Mouse (Mus musculus): ENCODE measurements at regions not wholly inside any gene's neighbourhood (a gene's known extent, or its start where the extent isn't known, plus 50 kb on each side); places are given as distances from the start of the nearest gene placed in this dataset.
A peak's percentile ranks its signal among the peaks of the same experiment; 100 is the strongest.

- no peak for DNase-seq
These were observed 240.2 kb upstream of the Zfp462 start for GRCm38 (mm10) chr4:54704696-54705095.

DNA sequence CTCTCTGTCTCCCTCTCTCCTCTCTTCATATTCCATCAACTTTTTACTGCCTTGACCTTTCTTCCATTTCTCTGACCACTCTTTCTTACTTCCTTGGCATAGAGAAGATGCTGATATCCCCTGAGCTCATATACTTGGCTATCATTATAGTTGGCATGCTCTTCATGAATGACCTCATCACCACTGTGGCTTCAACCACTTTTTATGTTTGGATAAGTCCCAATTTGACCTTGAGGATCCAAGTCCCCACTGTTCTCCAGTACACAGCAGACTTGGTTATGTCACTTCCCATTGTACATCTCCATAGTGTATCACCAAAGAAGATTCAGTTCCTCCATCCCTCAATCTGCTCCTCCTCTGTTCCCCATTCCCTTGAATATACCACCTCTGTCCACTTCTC is 235.1 kb upstream of the Zfp462 start:
- no peak for DNase-seq

GRCm38 (mm10) chr4:54712929-54713328 is 231.9 kb upstream of the Zfp462 start:
- peak; percentile 8 for DNase-seq

DNA sequence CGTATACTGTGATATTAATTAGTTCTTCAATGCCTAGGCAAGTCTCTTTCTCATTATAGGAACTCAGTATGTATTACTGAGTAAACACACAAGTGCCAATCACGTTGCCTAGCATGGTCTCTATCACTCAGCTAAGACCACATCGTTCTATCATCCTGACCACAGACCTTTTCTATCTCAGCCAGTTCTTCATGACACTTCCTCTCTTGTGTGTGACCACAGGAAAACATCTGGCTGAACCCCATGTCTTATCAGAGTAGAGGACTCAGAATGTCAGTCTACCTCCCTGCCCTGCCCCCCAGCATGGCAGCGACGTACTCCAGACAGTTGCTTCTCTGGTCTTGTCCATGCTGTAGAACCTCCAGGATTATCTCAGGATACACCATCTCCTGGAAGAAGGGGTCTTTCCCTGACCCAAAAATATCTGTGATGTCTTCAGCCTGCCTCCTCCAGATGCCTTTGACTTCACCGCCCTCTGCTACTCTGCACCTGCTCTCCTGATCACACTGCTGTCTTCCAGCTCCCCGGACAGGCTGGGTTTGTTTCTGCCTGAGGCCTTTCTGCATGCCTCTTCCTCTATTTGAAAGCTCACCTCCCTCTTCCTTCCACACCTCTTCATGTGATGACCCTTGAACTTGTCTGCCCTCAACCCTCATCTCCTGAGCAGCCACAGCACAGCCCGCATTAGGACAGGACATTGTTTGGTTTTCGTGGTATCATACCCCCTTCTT is 230.1 kb upstream of the Zfp462 start:
- no peak for DNase-seq

- DNase-seq: no peak
These were observed 226.8 kb upstream of the Zfp462 start for GRCm38 (mm10) chr4:54718083-54718482.

DNA sequence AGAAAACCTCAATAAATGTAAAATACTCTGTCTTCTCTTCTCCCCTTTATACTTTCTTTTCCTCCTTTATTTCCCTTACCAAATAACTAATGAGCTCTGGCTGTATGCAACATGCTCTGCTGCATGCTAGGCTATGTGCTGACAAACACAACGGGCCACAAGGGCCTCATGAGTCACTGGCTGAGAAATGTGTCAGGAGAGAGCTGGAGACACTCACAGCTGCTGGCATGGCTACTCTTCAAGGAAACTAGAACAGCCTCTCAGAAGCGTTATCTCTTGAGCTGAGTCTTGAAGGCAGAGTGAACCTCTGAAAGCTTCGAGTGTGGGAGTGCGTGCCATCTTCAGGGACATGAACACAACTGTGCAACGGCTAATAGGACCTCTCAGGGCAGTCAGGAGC is 205.8 kb upstream of the Zfp462 start:
- DNase-seq: no peak

- no peak for DNase-seq
These were observed 193.4 kb upstream of the Zfp462 start for GRCm38 (mm10) chr4:54751458-54751857.

DNA sequence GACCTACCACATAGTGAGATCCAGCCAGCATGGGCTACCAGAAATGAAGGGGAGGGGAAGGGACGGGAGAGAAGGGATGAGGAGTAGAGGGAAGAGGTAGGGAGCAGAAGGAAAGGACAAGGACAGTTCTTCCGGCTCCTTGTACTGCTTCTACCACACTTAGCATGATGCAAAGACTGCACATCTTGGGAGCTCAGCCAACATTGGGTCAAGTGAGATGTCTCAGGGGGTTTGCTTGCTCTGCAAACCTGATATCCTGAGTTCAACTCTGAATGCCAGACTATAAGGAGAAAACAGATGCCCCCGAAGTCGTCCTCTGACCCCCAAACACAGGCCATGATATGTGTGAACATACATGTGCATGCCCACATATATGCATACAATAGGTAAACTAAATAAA is 188.4 kb upstream of the Zfp462 start:
- no peak for DNase-seq

GRCm38 (mm10) chr4:54757715-54758500 is 186.9 kb upstream of the Zfp462 start:
- DNase-seq: peak; percentile 71

- no peak for DNase-seq
These were observed 186.4 kb upstream of the Zfp462 start for GRCm38 (mm10) chr4:54758501-54758829.

DNA sequence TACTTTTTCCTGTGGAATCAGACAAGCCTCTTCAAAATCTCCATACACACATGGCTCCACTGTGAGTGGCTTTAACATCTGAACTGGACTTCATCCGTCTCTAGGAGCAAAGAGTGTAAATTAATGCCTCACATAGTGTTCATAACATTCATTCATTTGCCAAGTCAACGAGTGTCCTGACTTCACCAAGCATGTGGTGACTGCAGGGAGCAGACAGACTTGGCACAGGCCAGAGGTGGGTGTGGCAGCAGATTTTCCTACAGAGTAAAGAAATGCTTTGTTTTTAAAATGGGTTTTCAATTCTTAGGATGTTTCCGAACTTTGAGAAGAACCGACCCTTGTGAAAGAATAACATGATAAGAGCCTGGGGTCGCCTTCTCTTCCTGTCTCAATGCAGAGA is 183.6 kb upstream of the Zfp462 start:
- peak; percentile 31 for DNase-seq

DNA sequence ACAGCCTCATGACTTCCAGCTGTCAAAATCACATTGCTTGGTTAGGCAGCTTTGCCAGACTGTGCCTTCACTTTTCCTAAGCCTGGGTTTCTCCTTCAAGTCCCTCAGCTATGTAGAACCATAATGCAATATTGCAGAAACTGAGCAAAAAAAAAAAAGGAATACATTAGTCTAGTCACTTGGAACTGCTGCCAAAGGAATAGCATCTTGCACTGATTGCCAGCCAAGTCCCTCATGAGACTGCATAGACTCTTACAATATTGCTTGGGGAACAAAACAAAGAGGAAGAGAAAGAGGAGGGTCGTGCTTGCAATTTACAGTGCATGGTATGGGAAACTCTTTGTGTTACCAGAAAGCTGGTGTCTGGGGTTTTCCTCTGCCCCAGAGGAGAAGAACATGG is 179.8 kb upstream of the Zfp462 start:
- DNase-seq: no peak

GRCm38 (mm10) chr4:54767506-54768200 is 177.2 kb upstream of the Zfp462 start:
- no peak for DNase-seq

DNA sequence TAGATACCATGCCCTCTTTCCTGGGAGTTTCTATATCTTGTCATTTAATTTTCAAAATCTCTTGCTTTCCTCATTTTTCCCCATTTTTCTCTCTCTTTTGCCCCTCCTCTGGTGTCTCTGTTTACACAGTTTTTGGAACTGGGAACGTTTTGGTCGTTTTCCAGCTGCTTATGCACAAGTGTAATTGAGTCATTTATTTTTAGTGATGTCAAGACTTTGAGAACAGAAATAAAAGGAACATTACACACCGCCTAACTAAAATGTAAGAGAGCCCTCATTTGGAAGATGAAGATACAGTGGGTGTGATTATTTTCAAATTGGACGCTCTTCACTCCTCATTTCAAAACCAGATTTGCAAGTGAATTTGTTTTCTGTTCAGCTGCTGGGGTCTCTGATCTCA is 176.0 kb upstream of the Zfp462 start:
- no peak for DNase-seq

DNA sequence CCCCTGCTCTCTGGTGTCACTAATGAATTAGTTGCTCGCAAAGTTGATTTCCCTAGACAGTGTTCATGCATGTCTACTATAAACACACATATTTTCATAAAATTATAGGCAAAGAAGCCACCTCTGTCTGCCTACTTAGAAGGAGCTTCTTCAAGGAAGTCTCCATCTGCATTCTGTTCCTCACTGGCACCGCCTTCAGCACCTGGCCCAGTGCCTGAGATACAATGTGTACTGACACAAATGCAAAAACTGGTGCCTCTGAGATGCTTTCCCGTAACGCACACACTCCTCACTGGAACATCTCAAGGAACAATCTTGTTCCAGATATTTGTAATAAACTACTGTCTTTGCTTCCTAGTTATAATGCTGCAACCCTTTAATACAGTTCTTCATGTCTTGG is 170.8 kb upstream of the Zfp462 start:
- no peak for DNase-seq

DNA sequence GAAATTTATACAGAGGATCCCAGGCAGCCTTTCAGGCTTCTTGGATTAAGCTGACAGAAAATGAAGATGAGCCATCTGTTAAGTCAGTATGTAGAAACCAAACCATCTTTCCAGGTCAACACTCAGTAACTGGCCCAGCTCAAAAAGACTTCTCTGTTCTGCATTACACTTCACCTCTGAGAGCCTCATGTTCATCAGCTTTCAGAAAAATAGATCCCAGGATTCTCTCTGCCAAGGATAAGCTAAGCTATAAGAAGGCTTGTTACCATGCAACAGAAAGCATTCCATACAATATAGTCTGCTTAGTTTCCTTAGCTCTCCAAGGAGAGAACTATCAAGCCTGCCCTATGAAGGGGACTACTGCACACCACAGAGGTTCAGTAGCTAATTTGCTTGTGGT is 170.1 kb upstream of the Zfp462 start:
- no peak for DNase-seq

DNA sequence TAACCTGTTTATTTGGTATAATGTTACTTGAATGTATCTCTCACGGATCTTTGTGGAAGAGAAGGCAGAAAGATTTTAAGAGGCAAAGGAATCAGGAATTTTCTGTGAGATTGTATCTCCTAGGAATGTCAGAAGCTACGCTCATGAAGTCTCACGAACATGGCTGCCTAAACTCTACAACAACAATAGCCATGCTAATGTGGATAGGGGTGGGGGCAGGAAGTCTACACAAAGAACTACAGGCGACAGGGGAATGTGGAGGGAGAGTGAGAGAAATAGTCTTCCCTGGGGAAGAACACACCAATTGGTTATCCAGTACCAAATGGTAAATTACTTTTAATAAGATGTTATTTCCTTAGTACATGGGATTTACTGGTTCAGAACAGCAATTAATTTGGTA is 164.3 kb upstream of the Zfp462 start:
- DNase-seq: no peak

DNA sequence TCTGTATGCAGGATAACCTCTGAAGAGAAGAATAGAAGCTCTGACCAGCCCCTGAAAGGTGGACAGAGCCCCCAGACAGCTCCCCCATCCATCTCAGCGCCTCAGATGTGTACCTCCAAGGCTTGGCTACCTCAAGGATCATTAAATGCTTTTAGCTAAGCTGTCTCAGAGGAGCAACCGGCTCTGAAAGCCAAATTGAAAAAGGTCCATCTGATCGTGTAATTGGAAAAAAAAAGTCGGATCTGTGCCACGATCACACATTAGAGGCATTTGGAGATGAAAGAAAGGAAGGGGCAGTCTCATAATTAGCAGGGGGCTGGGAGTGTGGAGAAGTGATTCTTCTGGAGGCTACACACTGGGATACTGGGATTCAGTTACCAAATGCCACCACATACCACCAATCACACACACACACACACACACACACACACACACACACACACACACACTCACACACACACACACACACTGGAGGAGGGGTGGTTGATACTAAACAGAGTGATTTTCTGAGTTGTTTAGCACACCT is 153.6 kb upstream of the Zfp462 start:
- no peak for DNase-seq

- DNase-seq: no peak
These were observed 151.0 kb upstream of the Zfp462 start for GRCm38 (mm10) chr4:54793857-54794256.

DNA sequence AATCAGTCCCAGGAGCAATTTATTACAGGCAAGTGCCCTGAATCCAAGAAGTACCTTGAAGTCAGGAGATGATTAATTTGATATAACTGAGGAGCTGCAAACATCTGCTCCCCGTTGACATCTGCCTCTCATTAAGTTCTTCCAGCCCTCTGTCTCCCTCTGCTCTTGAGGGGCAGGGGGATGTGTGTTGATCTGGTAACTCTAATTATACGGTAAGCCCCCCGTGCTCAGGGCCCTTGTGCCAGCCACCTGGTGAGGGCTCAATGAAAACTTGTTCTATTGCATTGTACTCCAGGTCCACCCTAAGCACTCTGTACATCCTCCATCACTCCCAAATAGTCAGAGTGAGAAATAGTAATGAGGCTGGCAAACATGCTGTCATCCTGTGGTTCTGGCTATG is 149.6 kb upstream of the Zfp462 start:
- no peak for DNase-seq

DNA sequence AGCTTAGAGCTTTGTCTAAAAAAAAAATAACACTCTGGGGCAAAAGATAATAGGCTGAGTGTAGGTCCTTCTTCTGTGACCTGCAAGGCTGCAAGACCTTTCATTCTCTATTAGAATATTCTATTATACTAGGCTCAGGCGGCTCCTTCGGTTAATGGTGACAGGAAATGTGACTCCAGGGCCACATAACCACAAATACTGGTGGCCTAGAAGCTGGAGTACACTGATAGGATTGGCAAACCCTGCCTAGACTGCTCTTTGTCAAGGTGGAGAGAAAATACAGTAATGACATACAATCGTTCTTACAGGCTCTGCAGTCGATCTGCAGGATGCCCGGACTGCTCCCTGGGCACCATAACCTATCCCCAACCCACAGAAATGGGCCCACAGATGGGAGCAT is 146.3 kb upstream of the Zfp462 start:
- no peak for DNase-seq

DNA sequence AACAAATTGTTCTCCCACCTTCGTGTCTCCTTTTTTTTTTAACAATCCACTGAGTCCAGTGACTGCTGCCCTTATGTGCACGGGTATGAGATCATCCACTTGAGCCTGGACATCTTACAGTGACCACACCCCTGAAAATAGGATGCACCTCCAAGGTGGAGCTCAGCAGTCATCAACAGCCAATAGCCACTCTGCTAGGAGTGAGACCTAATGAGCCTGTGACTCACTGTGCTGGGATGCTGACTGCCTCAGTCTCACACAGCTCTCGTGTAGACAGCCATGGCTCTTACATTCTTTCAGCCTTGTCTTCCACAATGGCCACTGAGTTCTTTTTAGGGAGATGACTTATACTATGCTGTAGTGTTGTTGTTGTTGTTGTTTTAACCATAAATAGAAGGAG is 133.7 kb upstream of the Zfp462 start:
- no peak for DNase-seq

GRCm38 (mm10) chr4:54812740-54813634 is 131.9 kb upstream of the Zfp462 start:
- DNase-seq: no peak
